Mouse (Mus musculus) stomach, embryonic 14.5 days (tissue): ENCODE measurements around the gene Hnrnpa3. TPM values are rescaled to one million over a fixed set of nuclear protein-coding genes. Genes with fewer than 3 reads are reported as not detected.
A peak's percentile ranks its signal among the peaks of the same experiment; 100 is the strongest.
"Not testable (repeated sequence)": the region's sequence is repeated elsewhere in the genome, so short reads cannot be mapped to it uniquely, and the experiment has no call there.

ENCODE experiments used
- ATAC-seq: fragments of 200-750 bp; cut with Nextera tagmentation; 2 replicates; pipeline ENCODE4 v1.8.0; 2017; ENCODE audit warnings: low read depth, moderate TSS enrichment; ENCODE audit not compliant: insufficient number of reproducible peaks, insufficient read depth, low FRiP score
- H3K27ac ChIP-seq: fragments of 300-500 bp; sonication (generic); 2 replicates; pipeline ENCODE4 v1.5.1; 2014; ENCODE audit warnings: mild to moderate bottlenecking, low read length, moderate library complexity, mixed read lengths
- H3K27me3 ChIP-seq: fragments of 300-500 bp; sonication (generic); 2 replicates; pipeline ENCODE4 v1.6.1; 2014; ENCODE audit warnings: low read length, control low read depth, mixed read lengths; ENCODE audit not compliant: control insufficient read depth, insufficient read depth
- H3K36me3 ChIP-seq: fragments of 300-500 bp; sonication (generic); 2 replicates; pipeline ENCODE4 v1.6.1; 2014; ENCODE audit warnings: mild to moderate bottlenecking, control low read depth, low read length, moderate library complexity, mixed read lengths; ENCODE audit not compliant: control insufficient read depth, insufficient read depth
- H3K4me1 ChIP-seq: fragments of 300-500 bp; sonication (generic); 2 replicates; pipeline ENCODE4 v1.6.1; 2014; ENCODE audit warnings: low read length, control low read depth, mixed read lengths; ENCODE audit not compliant: control insufficient read depth, insufficient read depth
- H3K4me2 ChIP-seq: fragments of 300-500 bp; sonication (generic); replicated peaks from 2 replicates; pipeline ENCODE4 v1.6.1; 2014; ENCODE audit warnings: low read depth, low read length, control low read depth
- H3K4me3 ChIP-seq: fragments of 300-500 bp; sonication (generic); 2 replicates; pipeline ENCODE4 v1.5.1; 2014; ENCODE audit warnings: low read depth, low read length, control low read depth
- H3K9ac ChIP-seq: fragments of 300-500 bp; sonication (generic); replicated peaks from 2 replicates; pipeline ENCODE4 v1.6.1; 2014; ENCODE audit warnings: low read depth, mild to moderate bottlenecking, control low read depth, low read length, moderate library complexity, mixed read lengths
- H3K9me3 ChIP-seq: fragments of 300-500 bp; sonication (generic); 2 replicates; pipeline ENCODE4 v1.6.1; 2016; ENCODE audit warnings: low read depth, low read length, control low read depth; ENCODE audit not compliant: control insufficient read depth
- WGBS: fragments of 180-500 bp; shearing (Covaris S2); extraction: QIAGEN DNeasy Blood & Tissue Kit; methylation state at CpG from one replicate; pipeline ENCODE4 v1.1.7; 2014; 5-methylcytosine and 5-hydroxymethylcytosine counted together
- polyA plus RNA-seq: library from polyadenylated mRNA; unstranded; fragments of >200 nt; fragmentation: Nextera tagmentation; extraction: Ambion mirVana; gene quantifications from 2 replicates; pipeline ENCODE4 v1.2.1, GENCODE M21; 2014

Hnrnpa3 gene
- polyA plus RNA-seq, 1 experiment from 2014 or later, result 247 TPM

DNA sequence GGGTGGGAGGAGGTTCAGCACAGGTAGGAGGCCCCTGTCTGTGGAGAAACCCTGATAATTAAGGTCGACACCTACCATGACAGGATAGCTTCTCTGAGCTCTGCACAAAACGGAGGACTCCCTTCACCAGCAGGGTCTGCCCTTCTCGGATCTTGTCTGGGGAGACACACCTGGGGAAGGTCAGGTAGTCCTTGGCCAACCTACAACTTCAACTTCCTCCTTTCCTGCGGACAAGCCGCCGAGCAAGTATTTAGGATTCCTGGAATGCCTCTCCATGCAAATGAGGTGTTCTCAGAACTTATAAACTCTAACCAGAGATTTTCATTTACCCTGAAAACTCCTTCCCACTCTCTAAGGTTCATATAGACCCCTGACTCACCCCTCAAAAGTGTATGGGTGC lies 25.7 kb upstream of the Hnrnpa3 start:
- Histone ChIP-seq H3K4me1 (no peaks in the 10 kb centered on the region), H3K27me3 (no peaks in the 10 kb centered on the region), H3K27ac (no peak overlapping the region), H3K9me3 (no peaks in the 10 kb centered on the region), H3K36me3 (no peaks in the 10 kb centered on the region), H3K4me3 (no peak overlapping the region), H3K4me2 (no peak overlapping the region), H3K9ac (no peak overlapping the region)
- WGBS, result 55% methylated on average over 6 of the region's 6 CpGs
- no peak for ATAC-seq

DNA sequence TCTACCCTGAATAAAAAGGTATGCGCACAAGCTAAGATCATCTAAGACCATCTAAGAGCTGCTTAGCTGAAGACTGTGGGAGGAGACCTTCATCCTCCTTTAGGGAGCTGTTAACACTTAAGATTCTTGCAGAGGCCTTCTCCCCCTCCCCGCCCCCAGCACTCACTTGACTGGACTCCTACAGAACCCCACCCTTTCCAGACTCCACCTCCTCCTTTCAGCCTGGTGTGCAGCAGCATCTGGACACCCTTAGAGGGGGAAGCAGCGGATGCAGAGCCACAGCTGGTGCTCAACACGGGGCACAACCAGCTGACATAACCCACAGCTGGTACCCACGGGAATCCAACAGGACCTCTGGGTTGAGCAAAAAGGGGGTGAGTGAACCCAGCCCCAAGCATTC lies 25.3 kb upstream of the Hnrnpa3 start:
- Histone ChIP-seq H3K27ac (no peak overlapping the region), H3K27me3 (no peaks in the 10 kb centered on the region), H3K9ac (no peak overlapping the region), H3K4me2 (no peak overlapping the region), H3K36me3 (no peaks in the 10 kb centered on the region), H3K4me1 (no peaks in the 10 kb centered on the region), H3K9me3 (no peaks in the 10 kb centered on the region), H3K4me3 (no peak overlapping the region)
- 60% methylated on average over 5 of the region's 5 CpGs for WGBS
- peak; percentile 60; the same call in 1 of the 2 replicates for ATAC-seq

DNA sequence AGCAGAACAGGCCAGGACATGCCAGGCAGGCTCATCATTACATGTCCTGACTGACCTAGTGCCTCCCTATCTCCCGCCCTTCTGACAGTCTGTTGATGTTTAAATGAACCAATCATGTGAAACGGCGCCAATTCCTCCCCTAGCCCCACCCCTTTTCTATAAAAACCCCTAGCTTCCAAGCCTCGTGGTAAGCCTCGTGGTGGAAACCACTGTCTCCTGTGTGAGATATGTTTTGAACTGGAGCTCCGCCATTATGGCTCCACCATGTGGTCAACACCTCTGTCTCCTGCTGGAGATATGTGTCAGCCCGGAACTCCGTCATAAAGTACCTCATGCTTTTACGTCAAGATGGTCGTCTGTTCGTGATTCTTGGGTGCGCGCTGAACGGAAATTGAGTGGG lies 24.6 kb upstream of the Hnrnpa3 start:
- H3K27ac ChIP-seq, ATAC-seq, H3K36me3 ChIP-seq, H3K9ac ChIP-seq, H3K4me2 ChIP-seq, H3K4me3 ChIP-seq, H3K27me3 ChIP-seq, H3K4me1 ChIP-seq, H3K9me3 ChIP-seq: not testable (repeated sequence)
- 89% methylated on average over 14 of the region's 14 CpGs for WGBS

DNA sequence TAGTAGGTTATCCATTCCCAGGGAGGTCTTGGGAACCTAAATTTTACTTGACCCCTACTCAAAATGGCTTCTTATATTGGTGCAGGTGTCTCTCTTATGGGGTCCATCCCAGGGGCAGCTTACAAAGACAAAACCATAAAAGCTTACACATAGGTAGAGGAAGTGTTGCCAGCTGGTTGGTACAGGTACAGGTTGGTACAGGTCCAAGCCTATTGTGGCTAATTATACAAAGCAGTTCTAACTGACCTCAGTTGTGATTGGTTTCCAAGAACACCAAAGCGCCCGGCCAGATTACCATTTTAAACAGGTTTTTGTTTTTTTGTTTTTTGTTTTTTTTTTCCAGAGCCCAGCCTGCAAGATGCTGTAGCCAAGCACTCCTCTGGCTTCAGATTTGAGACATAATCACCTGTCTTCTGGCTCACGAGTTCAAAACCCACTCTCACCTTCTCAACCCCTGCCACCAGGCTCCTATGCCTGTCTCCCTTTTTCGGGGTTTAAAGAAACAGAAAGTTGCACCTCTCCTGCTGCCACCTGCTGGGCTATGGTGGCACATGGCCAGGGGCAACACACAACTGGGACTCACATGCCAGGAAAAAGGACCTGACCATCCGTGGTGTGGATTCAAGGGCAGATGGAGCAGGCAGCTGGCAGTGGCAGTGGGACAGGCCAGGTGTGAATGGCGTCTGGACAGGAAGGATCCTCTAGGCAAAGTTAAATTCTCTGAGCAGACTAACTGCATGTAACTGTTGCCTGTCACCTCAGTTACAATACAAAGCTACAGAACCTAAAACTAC lies 22.6 kb upstream of the Hnrnpa3 start:
- Histone ChIP-seq H3K4me1 (no peaks in the 10 kb centered on the region), H3K4me2 (no peak overlapping the region), H3K9me3 (no peaks in the 10 kb centered on the region), H3K27me3 (no peaks in the 10 kb centered on the region), H3K27ac (no peak overlapping the region), H3K9ac (no peak overlapping the region), H3K36me3 (no peaks in the 10 kb centered on the region), H3K4me3 (no peak overlapping the region)
- 67% methylated on average over 6 of the region's 6 CpGs for WGBS
- ATAC-seq, result no peak

DNA sequence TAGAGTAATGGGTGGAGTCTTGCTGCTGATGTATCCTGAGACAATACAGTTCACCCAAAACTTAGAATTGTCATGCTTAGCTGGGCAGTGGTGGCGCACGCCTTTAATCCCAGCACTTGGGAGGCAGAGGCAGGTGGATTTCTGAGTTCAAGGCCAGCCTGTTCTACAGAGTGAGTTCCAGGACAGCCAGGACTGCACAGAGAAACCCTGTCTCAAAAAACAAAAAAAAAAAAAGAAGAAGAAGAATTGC lies 22.1 kb upstream of the Hnrnpa3 start:
- H3K4me2 ChIP-seq, H3K4me1 ChIP-seq, ATAC-seq, H3K4me3 ChIP-seq, H3K27ac ChIP-seq, H3K27me3 ChIP-seq, H3K36me3 ChIP-seq, H3K9ac ChIP-seq, H3K9me3 ChIP-seq: not testable (repeated sequence)
- WGBS, result 95% methylated on average over 2 of the region's 2 CpGs

DNA sequence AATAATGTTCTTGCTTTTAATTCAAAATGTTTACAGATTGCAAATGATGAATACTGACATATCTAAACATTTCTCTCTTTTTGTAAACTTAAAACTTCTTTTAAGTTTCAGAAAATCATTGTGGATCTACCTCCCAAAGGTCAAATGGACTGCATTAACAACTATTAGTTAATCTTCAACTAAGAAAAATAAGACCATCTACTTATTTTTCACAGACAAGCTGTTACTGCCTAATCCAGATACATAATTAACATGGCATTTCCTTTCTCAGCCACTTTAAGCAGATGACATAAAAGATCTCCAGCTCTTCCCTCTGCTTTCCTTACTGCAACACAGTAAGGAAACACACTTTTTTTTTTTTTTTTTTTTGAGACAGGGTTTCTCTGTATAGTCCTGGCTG lies 21.7 kb upstream of the Hnrnpa3 start:
- Histone ChIP-seq H3K4me2 (no peak overlapping the region), H3K4me1 (no peaks in the 10 kb centered on the region), H3K27ac (no peak overlapping the region), H3K36me3 (no peaks in the 10 kb centered on the region), H3K4me3 (no peak overlapping the region), H3K27me3 (no peaks in the 10 kb centered on the region), H3K9me3 (no peaks in the 10 kb centered on the region), H3K9ac (no peak overlapping the region)
- ATAC-seq, result no peak

DNA sequence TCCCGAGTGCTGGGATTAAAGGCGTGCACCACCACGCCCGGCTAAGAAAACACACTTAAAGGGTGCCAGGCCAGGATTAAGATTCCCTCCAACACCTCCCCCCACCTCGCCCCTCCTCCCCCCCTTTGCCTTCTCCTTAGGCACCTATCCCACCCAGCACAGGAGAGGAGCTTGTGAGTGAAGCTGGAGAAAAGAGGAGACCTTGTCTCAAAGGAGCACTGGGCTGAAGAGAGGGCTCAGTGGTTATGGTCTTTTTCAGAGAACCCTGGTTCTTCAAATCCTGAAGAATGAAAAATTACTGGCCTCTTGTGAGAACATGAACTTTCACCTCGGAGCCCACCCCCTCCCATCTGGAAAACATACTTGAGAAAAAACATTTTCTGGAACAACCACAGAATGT lies 21.2 kb upstream of the Hnrnpa3 start:
- not testable (repeated sequence) for H3K4me1 ChIP-seq, H3K27me3 ChIP-seq, H3K9me3 ChIP-seq, H3K27ac ChIP-seq, H3K9ac ChIP-seq, H3K4me2 ChIP-seq, H3K4me3 ChIP-seq, ATAC-seq, H3K36me3 ChIP-seq
- WGBS, result 79% methylated on average over 6 of the region's 6 CpGs

DNA sequence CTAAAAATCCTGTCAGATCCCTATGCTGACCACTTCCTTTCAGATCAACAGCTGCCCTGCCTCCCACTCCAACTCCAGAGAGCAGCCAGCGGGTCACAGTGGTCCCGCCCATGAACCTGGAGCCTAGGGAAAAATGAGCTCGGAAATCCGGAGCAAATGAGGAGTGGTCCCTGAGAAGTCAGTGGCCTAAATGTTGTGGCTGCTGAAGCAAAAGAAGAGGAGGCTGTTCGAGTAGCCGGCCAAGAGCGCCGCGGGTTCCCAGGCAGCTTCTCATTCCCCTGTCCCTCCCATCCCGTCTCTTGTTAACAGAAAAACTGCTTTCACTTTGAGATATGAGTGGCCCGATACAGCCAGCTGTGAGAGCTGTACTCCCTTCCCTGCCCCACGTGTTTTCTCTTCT lies 19.5 kb upstream of the Hnrnpa3 start:
- not testable (repeated sequence) for H3K9me3 ChIP-seq, ATAC-seq, H3K4me1 ChIP-seq, H3K4me3 ChIP-seq, H3K27ac ChIP-seq, H3K36me3 ChIP-seq, H3K27me3 ChIP-seq, H3K9ac ChIP-seq, H3K4me2 ChIP-seq
- 2% methylated on average over 11 of the region's 12 CpGs for WGBS

DNA sequence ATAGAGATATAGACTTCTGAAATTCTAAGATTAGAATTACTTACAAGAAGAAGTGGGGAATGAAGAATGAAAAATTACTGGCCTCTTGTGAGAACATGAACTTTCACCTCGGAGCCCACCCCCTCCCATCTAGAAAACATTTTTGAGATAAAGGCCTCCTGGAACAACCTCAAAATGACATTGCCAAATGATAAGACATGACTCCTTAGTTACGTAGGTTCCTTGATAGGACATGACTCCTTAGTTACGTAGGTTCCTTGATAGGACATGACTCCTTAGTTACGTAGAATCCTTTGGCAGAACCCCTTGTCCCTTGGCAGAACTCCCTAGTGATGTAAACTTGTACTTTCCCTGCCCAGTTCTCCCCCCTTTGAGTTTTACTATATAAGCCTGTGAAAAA lies 16.7 kb upstream of the Hnrnpa3 start:
- H3K27ac ChIP-seq, H3K4me1 ChIP-seq, ATAC-seq, H3K9ac ChIP-seq, H3K36me3 ChIP-seq, H3K9me3 ChIP-seq, H3K27me3 ChIP-seq, H3K4me3 ChIP-seq, H3K4me2 ChIP-seq: not testable (repeated sequence)
- WGBS, result 51% methylated on average over 3 of the region's 4 CpGs
